Mouse (Mus musculus) liver, postnatal 0 days (tissue): Measurements from ENCODE around the gene Rnf225.

ENCODE experiments used
- CTCF ChIP-seq: sonication (generic); IDR thresholded peaks from 2 replicates; pipeline ENCODE4 v1.5.1; 2016; ENCODE audit warnings: antibody characterized with exemption, low read depth
- EP300 ChIP-seq: IDR thresholded peaks from 2 replicates; pipeline ENCODE4 v1.6.1; 2016; ENCODE audit warnings: antibody characterized with exemption, low read depth, mild to moderate bottlenecking

DNA sequence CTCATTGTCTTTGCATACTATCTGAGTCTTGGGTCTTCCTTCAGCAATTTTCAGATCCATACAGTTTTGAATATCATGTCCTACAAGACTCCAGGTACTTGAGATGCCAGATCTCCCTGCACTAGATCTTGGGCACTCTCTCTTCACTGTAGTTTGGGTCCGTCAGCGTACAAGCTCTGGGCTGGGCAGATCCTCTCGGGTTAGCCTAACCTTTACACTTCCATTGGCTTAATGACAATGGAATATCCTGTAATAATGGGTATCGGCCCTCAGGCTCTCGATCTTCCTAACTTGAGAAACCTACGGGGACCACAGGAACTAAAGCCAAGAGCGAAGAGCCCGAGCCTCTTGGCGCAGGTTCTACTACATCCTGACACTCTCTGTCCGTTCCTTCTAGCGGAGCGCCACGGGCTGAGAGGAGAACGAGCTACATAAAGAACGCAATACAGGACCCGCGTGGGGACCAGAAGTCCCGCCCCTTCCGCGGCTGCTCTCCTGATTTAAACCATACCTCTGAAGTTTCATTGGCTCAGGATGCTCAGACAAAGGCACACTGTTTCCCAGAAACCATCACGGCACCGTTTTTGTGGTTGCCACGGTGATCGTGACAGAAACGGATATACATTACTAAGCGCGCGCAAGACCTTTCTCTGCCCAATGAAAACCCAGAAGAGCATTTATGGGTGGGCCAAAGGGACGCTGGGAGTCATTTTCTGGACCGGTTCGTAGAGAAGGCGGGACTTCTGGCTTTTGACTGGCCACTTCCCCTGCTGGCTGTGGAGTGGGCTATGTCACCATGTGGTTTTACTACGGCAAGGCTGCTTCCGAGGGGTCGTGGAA lies 22.0 kb downstream of the Rnf225 start:
- TF ChIP-seq CTCF (peak; percentile 20; the same call in 1 of the 2 replicates), EP300 (peak; percentile 36; the same call in 1 of the 2 replicates)
